Mouse (Mus musculus): ENCODE data around the gene Dsn1. TPM values are rescaled to one million over a fixed set of nuclear protein-coding genes. Genes with fewer than 3 reads are reported as not detected.
A peak's percentile ranks its signal among the peaks of the same experiment; 100 is the strongest.

Dsn1 gene
- polyA plus RNA-seq, 1 experiment = 40.8 TPM

GRCm38 (mm10) chr2:157002321-157002720, 4.6 kb downstream of the Dsn1 start:
- TF ChIP-seq CTCF (IDR thresholded peaks at IDR 0.05; ENCODE audit: low read depth, low read length) (no peak), EP300 (IDR thresholded peaks at IDR 0.05; ENCODE audit: insufficient read depth, low read depth, low read length) (no peak), POLR2A (IDR thresholded peaks at IDR 0.05; ENCODE audit: insufficient read depth, low read length) (no peak)
- no peaks in the 10 kb centered on the region for H3K9me3 ChIP-seq (replicated peaks; ENCODE audit: control insufficient read depth, insufficient read depth, low read length, poor library complexity, severe bottlenecking)
- H3K4me1 ChIP-seq (ENCODE audit: control insufficient read depth, insufficient read depth, low read length) = no peaks in the 10 kb centered on the region
- H3K9ac ChIP-seq (ENCODE audit: low read depth, poor library complexity, severe bottlenecking) = no peak overlapping the region
- H3K4me3 ChIP-seq (ENCODE audit: low read depth, low read length) = no peak overlapping the region
- no peak overlapping the region for H3K27ac ChIP-seq (ENCODE audit: insufficient read depth, low read length)
- H3K27me3 ChIP-seq (ENCODE audit: control insufficient read depth, insufficient read depth, low read length, poor library complexity, severe bottlenecking) = no peaks in the 10 kb centered on the region
- peaks cover 17% of the 10 kb centered on the region for H3K36me3 ChIP-seq (ENCODE audit: control insufficient read depth, insufficient read depth, low read length, poor library complexity, severe bottlenecking)

- H3K27ac ChIP-seq (ENCODE audit: insufficient read depth, low read length) = no peak overlapping the region
- peaks cover 21% of the 10 kb centered on the region for H3K36me3 ChIP-seq (ENCODE audit: control insufficient read depth, insufficient read depth, low read length, poor library complexity, severe bottlenecking)
- H3K4me3 ChIP-seq (ENCODE audit: low read depth, low read length) = no peak overlapping the region
- H3K9me3 ChIP-seq (replicated peaks; ENCODE audit: control insufficient read depth, insufficient read depth, low read length, poor library complexity, severe bottlenecking) = no peaks in the 10 kb centered on the region
- H3K4me1 ChIP-seq (ENCODE audit: control insufficient read depth, insufficient read depth, low read length) = no peaks in the 10 kb centered on the region
- TF ChIP-seq POLR2A (IDR thresholded peaks at IDR 0.05; ENCODE audit: insufficient read depth, low read length) (no peak), EP300 (IDR thresholded peaks at IDR 0.05; ENCODE audit: insufficient read depth, low read depth, low read length) (no peak), CTCF (IDR thresholded peaks at IDR 0.05; ENCODE audit: low read depth, low read length) (no peak)
- no peak overlapping the region for H3K9ac ChIP-seq (ENCODE audit: low read depth, poor library complexity, severe bottlenecking)
- no peaks in the 10 kb centered on the region for H3K27me3 ChIP-seq (ENCODE audit: control insufficient read depth, insufficient read depth, low read length, poor library complexity, severe bottlenecking)
Observed at GRCm38 (mm10) chr2:156998263-156998662, 8.7 kb downstream of the Dsn1 start.

- H3K36me3 ChIP-seq (ENCODE audit: control insufficient read depth, insufficient read depth, low read length, poor library complexity, severe bottlenecking) = peaks cover 21% of the 10 kb centered on the region
- H3K4me1 ChIP-seq (ENCODE audit: control insufficient read depth, insufficient read depth, low read length) = no peaks in the 10 kb centered on the region
- no peak for TF ChIP-seq EP300 (IDR thresholded peaks at IDR 0.05; ENCODE audit: insufficient read depth, low read depth, low read length)
- peak; percentile 56 for TF ChIP-seq CTCF (IDR thresholded peaks at IDR 0.05; ENCODE audit: low read depth, low read length)
- no peaks in the 10 kb centered on the region for H3K9me3 ChIP-seq (replicated peaks; ENCODE audit: control insufficient read depth, insufficient read depth, low read length, poor library complexity, severe bottlenecking)
- H3K4me3 ChIP-seq (ENCODE audit: low read depth, low read length) = no peak overlapping the region
- H3K27ac ChIP-seq (ENCODE audit: insufficient read depth, low read length) = no peak overlapping the region
- no peaks in the 10 kb centered on the region for H3K27me3 ChIP-seq (ENCODE audit: control insufficient read depth, insufficient read depth, low read length, poor library complexity, severe bottlenecking)
- H3K9ac ChIP-seq (ENCODE audit: low read depth, poor library complexity, severe bottlenecking) = no peak overlapping the region
Observed at GRCm38 (mm10) chr2:156996576-156996975, 10.4 kb downstream of the Dsn1 start.

GRCm38 (mm10) chr2:156991470-156992319, 15.3 kb downstream of the Dsn1 start, which contains the start of gene Ndrg3:
Gene Ndrg3 (minus strand): TSS chr2:156992056.
- Histone ChIP-seq H3K36me3 (ENCODE audit: control insufficient read depth, insufficient read depth, low read length, poor library complexity, severe bottlenecking) (peaks cover 11% of the 10 kb centered on the region), H3K27ac (ENCODE audit: insufficient read depth, low read length) (no peak within 1 kb of the TSS)
- TF ChIP-seq CTCF (IDR thresholded peaks at IDR 0.05; ENCODE audit: low read depth, low read length) = peak; percentile 16
- no peak for TF ChIP-seq POLR2A (IDR thresholded peaks at IDR 0.05; ENCODE audit: insufficient read depth, low read length)
- no peak for TF ChIP-seq EP300 (IDR thresholded peaks at IDR 0.05; ENCODE audit: insufficient read depth, low read depth, low read length)

GRCm38 (mm10) chr2:156990727-156991431, 16.1 kb downstream of the Dsn1 start:
- H3K4me3 ChIP-seq (ENCODE audit: low read depth, low read length) = peak overlapping the region; percentile 72
- no peaks in the 10 kb centered on the region for H3K9me3 ChIP-seq (replicated peaks; ENCODE audit: control insufficient read depth, insufficient read depth, low read length, poor library complexity, severe bottlenecking)
- peaks cover 8% of the 10 kb centered on the region for H3K36me3 ChIP-seq (ENCODE audit: control insufficient read depth, insufficient read depth, low read length, poor library complexity, severe bottlenecking)
- no peak overlapping the region for H3K27ac ChIP-seq (ENCODE audit: insufficient read depth, low read length)
- peak overlapping the region; percentile 61; the same call in 1 of the 2 replicates for H3K9ac ChIP-seq (ENCODE audit: low read depth, poor library complexity, severe bottlenecking)
- H3K4me1 ChIP-seq (ENCODE audit: control insufficient read depth, insufficient read depth, low read length) = no peaks in the 10 kb centered on the region
- H3K27me3 ChIP-seq (ENCODE audit: control insufficient read depth, insufficient read depth, low read length, poor library complexity, severe bottlenecking) = no peaks in the 10 kb centered on the region
- no peak for TF ChIP-seq CTCF (IDR thresholded peaks at IDR 0.05; ENCODE audit: low read depth, low read length)
- TF ChIP-seq POLR2A (IDR thresholded peaks at IDR 0.05; ENCODE audit: insufficient read depth, low read length) = no peak
- TF ChIP-seq EP300 (IDR thresholded peaks at IDR 0.05; ENCODE audit: insufficient read depth, low read depth, low read length) = no peak

More at GRCm38 (mm10) chr2:156991470-156992319, 15.3 kb downstream of the Dsn1 start, which contains the start of gene Ndrg3:
- Histone ChIP-seq H3K4me1 (ENCODE audit: control insufficient read depth, insufficient read depth, low read length) (no peaks in the 10 kb centered on the region), H3K9me3 (replicated peaks; ENCODE audit: control insufficient read depth, insufficient read depth, low read length, poor library complexity, severe bottlenecking) (no peaks in the 10 kb centered on the region), H3K27me3 (ENCODE audit: control insufficient read depth, insufficient read depth, low read length, poor library complexity, severe bottlenecking) (no peaks in the 10 kb centered on the region), H3K4me3 (ENCODE audit: low read depth, low read length) (peak within 1 kb of the TSS; percentile 72), H3K9ac (ENCODE audit: low read depth, poor library complexity, severe bottlenecking) (peak within 1 kb of the TSS; percentile 61)
